Mouse (Mus musculus) cortical plate, adult 2 months (tissue): ENCODE results near the gene Ttc4.

ENCODE experiments used
- CTCF ChIP-seq: fragments of 200-500 bp; IDR thresholded peaks from 2 replicates; pipeline ENCODE4 v1.5.1; 2011; ENCODE audit warnings: mild to moderate bottlenecking, control low read depth, low read length; ENCODE audit not compliant: insufficient read depth; ENCODE audit errors: extremely low read depth
- POLR2A ChIP-seq: fragments of 200-500 bp; IDR thresholded peaks from 2 replicates; pipeline ENCODE4 v1.6.1; 2011; ENCODE audit warnings: mild to moderate bottlenecking, low read length, control low read depth; ENCODE audit not compliant: insufficient read depth; ENCODE audit errors: extremely low read depth

DNA sequence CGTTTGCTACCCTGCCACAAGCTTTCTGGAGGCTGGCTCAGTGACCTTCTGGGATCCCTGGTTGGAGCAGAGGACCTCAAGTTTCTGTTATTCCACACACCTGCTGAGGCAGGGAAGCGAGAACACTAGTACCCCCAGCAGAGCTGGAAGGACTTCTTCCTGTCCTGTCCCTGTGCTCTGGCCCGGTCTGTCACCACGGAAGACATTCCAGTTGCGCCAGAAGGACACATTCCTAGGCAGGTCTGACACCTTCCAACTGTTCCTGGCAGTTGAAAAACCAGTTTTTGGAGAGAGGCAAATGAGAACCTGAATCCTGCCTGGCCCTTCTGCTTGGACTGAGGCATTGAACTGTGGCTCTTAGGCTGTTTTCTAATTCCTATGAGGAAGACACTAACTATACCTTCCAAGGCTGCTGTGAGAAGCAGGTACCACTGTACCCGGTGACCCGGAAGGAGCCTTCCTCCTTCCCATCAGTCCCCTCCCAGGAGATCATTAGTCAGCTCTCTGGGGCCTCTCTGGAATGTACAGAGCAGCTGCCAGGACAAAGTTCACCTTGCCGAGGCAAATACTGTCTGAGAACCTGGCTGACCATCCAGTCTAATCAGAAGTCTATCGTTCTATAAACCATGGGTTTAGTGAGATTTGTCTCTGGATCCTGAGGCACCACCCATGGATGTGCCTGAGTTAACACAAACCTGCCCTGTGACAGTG is 49.9 kb downstream of the Ttc4 start:
- TF ChIP-seq CTCF (no peak), POLR2A (no peak)
